Mouse (Mus musculus) telencephalon, adult 2 months (tissue): ENCODE data around the gene Ttpal.

Source experiments
- DNase-seq: peaks from one replicate; pipeline ENCODE4 v3.0.0-alpha.2; 2011; ENCODE audit warnings: low read depth, low spot score

Gene Ttpal

DNA sequence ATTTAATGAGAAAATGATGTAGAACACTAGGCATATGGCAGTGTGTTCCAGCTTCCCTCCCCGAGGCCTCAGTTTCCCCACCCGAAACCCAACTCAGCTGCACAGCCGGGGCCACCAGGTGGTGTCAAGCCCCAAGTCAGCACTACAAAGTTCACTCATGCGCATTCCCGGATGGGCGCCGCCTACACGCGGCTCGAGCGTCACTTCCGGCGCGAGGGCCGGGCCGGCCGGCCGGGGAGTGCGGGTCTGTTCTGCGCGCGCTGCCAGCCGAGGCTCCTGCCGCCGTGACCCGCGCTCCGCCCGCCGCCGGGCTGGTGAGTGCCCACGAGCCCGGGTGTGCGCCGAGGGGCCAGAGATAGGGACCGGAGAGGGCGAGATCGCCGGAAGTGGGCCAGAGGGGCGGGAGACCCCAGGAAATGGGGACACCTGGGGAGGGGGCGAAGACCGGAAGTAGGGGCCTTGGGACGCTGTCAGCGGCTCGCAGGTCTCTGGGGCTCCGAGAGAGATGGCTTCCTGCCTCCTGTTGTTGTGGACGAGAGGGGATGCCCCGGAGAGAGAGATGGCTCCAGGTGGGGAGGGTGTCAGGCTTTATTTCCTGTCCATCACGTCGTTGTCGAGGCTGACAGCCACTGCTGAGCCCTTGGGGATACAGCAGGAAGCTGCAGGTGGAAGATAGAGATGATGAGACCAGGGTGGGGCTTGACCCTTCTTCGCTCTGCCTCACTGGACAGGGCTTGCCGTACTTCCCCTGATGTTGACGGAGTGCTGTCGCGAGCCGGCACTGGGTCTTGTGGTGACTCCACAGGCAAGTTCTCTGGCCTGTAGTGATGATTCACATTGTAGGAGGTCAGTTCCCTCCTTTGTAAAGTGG is at the start of gene Ttpal:
Gene Ttpal (plus strand): TSS at position 214 of the 871 bp plus-strand sequence.
- peak; percentile 67 for DNase-seq

DNA sequence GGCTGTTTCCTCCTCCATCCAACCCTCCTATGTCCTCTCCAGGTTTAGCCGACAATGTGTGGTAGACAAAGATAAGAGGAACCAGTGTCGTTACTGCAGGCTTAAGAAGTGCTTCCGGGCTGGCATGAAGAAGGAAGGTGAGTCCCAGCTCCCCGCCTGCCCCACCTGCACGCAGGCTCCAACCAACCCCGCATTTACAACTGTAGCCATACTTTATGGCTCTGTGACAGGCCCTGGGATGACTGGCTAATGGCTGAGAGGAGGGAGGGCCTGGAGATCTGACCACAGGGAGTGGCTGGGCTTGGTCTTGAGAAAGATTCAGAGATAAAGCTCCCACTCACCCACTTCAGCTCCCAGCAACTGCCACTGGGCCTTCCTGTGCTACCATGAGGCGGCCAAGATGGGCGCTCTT is 49.6 kb upstream of the Ttpal start:
- DNase-seq = no peak

DNA sequence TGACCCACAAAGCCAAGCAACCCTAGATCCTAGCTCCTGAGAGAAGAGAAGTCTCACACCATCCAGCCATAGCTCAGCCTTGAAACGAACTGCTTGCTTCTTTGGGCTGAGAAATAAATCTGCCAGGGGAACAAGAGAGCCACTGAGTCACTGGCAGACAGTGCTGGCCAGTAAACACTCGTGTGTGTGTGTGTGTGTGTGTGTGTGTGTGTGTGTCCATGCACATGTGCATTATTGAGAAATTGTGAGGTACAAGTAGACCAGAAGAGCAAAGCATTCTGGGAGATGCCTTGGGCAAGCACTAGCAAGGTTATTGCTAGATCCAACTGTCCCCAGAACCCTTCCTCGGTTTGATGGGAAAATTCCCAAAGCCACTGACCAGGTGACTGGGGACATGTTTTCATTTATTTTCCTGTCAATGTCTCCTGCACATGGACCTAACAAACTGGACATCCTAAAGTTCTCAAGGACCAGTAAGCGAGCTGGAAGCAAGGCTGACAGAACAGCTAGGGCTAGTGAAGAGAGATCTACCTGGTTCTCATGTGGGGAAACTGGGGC is 47.6 kb upstream of the Ttpal start:
- no peak for DNase-seq

DNA sequence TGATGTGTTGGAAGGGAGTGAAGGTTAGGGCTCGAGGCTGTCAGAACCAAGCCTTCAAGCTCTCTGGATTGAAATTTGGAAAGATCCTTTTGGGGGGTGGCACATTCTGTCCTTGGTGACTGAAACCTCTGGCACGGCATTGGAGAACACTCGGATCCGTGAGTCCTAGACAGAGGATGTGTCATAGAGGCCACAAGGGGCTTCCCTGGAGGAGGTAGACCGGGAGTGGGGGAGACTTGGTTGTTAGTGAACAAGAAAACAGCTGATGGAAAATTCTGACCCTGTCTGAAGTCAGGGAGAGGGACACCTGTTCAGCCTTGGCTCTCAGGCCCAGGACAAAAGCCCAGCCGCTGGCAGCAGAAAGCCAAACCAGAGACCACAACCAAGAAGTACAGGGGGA is 47.1 kb upstream of the Ttpal start:
- DNase-seq = no peak

DNA sequence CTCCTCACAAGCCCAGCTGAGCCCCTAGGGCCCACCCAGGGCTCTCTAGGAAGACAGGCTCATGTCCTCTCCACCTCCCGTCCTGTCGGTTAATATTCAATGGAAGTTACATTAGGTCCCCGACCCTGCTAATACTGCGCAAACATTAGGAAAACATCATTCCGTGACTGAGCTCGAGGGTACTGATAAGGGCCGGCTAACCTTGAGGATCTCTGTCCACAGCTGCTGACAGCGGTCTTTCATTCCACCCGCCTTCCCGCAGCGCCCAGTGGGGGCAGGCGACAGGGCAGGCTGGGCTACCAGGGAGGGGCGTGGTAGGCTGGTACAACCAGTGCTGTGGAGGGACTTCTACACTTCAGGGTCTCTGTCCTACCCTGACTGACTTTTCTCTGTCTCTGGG is 46.7 kb upstream of the Ttpal start:
- no peak for DNase-seq

DNA sequence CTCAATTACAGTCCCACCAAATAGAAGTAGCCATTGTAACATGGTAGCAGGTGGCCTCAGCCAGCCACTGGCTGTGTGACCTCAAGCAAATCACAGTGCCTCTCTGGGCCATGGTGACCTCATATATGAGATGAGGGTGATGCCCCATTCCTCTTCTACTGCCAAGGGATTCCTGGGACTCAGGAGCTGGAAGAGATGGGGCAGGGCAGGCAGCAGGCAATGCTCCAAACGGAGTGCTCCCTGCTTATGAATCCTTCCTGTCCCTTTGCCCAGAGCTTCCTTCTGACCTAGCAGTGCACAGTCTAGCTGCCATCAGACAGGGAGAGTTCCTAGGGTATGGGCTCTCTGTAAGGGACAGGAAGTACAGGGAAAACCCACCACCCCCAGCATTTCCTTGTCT is 43.6 kb upstream of the Ttpal start:
- DNase-seq = no peak

DNA sequence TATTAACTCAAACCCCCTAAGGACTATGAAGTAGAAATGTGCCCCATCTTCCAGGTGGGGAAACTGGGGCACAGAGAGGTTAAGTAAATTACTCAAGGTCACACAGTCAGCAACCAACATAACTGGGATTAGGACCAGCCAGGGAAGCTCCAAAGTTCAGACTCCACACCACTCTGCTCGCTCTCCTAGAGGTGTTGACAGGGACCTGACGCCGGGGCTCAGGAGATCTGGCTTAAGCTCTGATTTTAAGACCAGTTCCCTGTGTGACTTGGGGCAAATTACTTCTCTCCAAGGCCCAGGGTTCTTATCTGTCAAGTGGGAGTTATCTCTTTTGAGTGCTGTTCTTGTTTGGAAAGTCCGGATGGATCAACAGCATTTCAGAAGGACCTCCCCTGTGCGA is 42.9 kb upstream of the Ttpal start:
- no peak for DNase-seq

DNA sequence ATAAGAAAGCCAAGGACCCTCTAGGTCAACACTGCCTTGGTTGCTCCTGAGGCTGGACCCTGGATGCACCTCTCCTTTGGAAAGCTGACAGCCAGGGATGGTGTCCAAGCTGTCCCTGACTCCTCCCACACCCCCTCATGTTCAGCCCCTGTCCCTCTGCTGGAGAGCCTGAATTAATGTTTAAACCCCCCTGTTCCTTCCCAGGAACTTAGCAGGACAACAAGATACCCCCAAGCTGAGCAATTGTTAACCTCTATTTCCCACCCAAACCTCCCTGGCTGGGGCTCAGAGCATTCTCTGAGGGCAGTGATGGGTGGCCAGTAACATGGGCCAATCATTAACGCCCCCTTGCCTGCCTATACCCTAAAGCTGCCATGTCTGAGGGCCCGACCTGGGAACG is 41.9 kb upstream of the Ttpal start:
- DNase-seq = no peak

DNA sequence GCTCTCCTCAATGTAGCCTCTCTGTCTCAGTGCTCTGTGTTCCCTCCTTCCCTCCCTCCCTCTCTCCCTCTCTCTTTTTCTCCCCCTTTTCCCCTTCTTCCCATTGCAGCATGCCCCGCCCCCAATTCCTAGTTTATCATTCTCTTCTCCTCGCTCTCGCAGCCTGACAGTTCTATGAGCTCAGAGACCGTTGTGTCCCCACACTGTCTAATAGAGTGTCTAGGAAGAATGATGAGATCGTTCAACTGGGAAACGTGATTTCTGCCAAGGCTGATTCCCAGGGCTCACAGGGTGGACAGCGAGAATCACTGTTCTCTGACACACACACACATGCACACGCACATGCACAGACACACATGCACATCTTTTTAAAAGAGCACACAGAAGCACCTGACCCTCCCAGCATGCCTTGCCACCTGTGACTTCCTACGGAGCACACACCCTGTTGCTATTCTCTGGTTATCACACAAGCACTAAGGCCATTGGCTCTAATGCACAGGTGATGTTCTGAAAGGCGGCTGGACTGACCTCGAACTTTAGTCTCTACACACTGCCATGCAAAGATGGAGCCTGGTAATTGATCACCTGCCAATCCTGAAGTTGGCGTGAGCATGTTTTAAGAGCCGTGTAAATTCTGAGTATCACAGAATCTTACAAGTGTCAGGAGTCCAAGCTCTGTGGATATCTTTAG is 40.7 kb upstream of the Ttpal start:
- DNase-seq = no peak

DNA sequence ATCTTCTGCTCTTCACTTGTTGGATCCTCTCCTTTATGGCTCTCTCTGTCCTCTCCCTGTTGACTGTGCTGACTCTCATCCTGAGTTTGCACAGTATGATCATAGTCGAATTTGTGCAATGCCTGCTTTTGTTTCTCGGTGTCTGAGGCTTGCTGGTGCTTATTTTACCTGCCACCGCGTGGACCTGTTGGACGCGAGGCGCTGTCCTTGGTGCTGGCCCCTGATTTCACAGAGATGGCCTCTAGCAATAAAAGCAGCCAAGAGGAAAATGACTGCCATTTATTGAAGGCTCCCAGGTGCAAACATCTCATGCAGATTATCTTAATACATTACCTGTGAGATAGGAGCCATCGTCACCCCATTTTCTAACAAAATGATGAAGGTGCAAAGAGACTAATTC is 37.5 kb upstream of the Ttpal start:
- DNase-seq = no peak

DNA sequence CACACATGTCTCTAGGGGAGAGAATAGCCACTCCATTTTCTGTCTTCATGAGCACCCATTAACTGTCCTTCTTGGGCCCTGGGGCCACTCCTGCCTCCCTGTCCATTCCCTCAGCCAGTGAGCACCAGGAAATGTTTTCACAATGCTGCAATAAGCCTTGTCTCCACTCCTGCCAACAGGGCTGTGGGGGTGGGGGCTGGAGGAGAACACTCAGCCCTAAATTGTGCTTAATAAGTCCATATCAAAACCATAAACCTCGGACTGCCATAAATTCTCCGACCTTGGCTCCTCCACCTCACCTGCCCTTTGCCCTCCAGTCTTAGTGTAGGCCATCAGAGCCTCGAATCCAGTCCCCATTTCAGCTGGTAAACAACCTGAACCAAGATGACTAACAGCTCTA is 27.8 kb upstream of the Ttpal start:
- no peak for DNase-seq

DNA sequence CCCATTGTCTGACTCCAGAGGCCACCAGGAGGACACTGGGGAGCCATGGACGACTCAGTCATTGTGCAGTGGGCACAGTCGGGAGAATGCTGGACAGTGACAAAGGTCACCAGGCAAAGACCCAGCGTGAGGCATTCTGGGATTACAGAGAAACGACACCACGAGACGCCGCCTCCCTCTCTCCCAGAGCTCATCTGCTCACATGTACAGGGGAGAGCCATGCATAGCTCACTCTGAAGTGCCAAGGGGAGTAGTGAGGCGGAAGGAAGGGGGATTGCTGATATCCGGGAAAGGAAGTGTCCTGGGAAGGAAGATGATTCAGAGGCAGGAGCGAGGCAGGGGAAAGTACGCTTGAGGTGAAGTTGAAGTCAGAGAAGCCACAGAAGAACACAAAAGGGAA is 26.9 kb upstream of the Ttpal start:
- no peak for DNase-seq

DNA sequence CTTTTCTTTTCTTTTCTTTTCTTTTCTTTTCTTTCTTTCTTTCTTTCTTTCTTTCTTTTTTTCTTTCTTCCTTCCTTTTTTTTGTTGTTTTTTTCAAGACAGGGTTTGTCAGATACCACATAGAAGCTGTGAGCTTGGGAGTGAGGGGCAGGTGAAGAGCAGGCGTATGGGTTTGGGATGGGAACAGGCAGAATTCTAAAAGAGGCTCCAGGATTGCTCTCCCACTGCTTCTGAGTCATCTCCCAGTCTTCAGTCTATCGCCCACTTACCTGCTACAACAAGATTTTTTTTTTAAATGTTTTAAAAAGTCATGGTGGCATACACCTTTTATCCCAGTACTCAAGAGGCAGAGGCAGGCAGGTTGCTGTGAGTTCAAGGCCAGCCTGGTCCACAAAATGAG is 24.1 kb upstream of the Ttpal start:
- no peak for DNase-seq

DNA sequence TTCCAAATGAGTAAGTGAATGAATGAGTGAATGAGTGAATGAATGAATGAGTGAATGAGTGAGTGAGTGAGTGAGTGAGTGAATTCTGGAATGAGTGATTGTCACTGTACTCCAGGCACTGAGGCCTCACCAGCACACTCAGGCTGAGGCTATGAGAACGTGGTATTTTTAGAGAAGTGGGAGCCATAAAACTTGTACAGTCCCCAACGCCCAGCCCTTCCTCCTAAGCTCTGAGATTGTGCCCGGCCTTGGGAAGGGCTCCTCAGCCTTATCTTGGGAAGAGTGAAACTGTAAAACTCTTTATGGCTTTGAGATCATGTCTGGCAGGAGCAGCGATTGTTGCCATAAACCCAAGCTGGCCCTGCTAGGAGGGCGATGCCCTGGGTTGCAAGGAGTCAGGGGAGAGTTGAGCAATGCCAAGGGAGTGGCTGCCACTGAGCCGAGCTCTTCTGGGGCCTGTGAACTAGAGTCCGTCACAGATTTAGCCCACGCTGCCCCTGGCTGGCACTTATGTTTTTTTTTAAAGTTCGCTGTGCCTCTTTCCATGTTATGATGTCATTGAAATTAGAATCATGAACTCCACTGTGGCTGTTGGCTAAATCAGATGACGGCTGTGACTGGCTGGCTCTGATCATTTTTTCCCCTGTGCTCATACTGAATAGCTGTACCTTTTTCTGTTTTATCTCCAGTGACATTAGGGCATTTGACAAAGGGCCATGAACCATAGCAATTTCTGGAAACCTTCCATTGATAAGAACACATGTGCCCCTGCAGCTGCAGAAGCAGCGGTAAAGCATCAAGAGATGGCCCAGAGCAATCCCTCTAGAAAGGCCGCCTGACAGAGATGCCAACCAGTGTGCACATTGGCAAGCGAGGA is 21.8 kb upstream of the Ttpal start:
- DNase-seq = no peak

DNA sequence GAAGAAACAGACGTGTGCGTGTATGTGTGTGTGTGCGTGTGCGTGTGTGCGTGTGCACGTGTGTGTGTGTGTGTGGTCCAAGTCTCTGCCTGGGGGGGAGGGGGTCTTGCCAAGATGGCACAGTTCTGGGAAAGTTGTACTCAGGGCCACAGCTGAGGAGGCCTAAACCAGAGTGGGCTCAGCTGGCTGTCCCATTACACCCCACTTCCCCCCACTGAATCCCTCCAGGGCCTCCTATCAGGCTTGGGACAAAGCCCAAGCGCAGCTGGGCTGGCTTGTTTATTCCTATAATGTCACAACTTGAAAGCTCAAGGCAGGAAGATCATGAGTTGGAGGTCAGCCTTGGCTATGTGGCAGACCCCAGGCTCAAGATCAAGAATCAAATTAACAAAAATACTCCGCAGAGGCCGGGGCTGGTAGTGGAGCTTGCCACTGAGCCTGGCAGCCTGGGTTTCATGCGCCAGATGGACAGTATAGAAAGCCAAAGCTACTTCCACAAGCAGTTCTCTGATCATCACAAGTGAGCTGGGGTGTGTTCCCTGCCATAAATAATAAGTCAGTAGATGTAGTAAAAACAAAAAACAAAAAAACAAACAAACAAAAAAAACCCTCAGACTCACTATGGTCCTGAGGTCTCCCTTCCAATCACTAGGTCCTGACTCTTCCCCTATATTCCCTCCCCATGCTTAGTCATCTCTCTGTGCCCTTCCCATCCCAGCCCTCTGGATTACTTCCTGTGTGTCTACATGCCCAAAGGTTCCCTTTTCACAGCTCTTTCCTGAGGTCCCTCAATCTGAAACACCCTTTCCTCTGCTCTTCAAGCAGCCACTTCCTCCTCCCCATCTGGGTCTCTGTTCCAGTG is 18.7 kb upstream of the Ttpal start:
- no peak for DNase-seq

DNA sequence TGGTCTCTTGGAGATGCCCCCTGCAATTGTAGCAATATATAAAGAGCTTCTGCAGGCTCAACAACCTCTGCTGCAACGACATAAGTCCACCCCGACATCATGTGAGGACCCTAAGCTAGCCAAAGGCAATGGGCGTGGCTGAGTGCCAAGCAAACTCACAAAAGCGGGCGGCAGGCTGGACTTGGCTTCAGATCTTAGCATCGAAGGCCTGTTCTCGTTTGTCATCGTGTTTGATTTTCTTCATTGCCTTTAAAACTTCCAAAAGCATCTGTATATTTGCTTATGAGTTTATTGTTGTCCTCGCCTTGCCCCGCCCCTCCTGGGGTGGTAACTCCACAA is 18.1 kb upstream of the Ttpal start:
- no peak for DNase-seq

DNA sequence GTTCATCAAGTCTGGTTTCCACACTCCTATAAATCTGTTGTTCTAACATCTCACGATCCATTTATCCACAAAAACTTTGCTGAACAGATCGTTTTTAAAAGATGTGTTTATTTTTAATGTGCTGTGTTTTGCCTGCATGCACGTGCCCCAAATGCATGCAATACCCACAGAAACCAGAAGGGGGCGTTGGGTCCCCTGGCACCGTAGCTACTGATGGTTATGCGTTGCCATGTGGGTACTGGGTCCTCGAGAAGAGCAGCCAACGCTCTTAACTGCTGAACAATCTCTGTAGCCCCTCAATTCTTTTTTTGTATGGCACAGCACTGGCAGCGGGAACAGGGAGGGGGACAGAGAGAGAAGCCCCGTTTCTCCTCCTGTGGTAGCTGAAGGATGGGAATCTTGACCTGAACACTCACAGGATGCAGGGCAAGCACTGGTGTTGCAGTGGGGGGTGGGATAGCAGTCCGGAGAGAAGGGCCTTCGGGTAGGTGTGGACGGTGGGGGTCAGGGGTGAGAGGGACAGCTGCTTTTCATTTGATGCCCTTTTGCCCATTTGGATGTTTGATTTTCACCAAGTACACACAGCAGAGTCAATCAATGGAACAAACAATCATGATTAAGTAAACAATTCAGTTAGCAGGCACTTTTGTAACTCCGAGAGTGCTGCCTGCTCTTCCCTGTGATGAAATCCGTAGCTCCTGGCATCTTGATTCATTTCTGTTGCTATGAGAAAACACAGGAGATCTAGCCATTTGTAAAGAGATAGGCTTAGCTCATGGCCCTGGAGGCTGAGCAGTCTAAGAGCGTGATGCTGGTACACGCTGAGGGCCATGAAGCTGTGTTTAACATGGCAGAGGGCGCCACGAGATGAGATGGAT is 15.5 kb upstream of the Ttpal start:
- DNase-seq = no peak

DNA sequence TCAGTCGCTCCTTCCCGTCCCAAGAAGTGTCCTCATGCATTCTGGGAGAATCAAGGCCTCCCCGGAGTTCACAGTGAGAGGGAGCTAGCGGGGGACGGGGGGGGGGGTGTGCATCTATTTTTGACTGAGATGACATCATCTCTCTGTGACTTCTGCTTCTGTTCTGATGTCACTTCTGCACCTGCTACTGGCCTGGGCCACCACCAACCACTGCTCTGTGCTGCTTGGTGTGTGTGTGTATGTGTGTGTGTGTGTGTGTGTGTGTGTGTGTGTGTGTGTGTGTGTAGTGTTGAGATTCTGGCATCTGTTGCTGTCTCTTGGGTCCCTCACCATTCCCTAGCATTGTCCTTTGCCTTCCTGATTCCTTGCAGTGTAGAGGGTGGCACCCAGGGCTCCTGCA is 14.6 kb upstream of the Ttpal start:
- no peak for DNase-seq

DNA sequence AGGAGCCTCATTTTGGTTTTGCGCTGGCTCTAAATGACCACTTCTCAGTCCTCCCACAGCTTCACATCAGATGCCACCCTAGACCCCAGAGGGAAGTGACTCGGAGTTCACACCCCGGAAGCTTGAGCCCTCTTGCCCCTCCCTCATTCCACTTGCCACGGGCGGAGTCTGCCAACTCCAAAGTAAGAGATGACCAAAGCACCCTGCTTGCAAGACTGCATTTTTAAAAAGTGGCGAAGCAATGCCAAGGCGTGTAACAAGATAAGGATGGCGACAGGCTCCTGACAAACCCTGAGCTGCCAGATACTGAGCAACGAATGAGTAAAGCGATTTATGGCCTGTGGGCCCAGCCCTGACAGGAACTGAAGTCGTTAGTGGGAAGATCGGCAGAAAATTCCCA is 11.9 kb upstream of the Ttpal start:
- DNase-seq = no peak

DNA sequence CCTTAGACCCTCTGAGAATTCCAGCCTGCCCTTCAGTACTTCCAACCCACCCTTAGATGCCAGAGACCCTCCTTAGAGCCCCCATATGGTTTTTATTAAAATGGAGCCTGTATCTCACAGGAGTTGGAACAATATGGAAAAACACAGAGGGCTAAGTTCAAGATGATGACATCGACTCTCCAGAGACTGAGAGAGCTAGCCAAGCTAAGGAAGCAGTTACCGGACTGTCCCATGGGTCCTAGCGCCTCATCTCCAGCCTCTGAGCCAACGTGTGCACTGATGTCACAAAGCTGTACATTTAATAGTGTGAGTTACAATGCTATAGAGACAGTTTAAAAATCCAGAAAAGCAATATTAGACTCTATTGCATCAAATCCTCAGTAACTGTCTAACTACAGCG is 11.1 kb upstream of the Ttpal start:
- no peak for DNase-seq
